Mouse (Mus musculus) liver, adult 2 months (tissue): Measurements from ENCODE around the gene Grap.

Experiments
- CTCF ChIP-seq: fragments of 200-500 bp; IDR thresholded peaks from 2 replicates; pipeline ENCODE4 v1.5.1; 2011; ENCODE audit warnings: low read depth, low read length, control low read depth
- POLR2A ChIP-seq: fragments of 200-500 bp; IDR thresholded peaks from 2 replicates; pipeline ENCODE4 v1.6.1; 2011; ENCODE audit warnings: low read length, control low read depth; ENCODE audit not compliant: insufficient read depth; ENCODE audit errors: extremely low read depth

DNA sequence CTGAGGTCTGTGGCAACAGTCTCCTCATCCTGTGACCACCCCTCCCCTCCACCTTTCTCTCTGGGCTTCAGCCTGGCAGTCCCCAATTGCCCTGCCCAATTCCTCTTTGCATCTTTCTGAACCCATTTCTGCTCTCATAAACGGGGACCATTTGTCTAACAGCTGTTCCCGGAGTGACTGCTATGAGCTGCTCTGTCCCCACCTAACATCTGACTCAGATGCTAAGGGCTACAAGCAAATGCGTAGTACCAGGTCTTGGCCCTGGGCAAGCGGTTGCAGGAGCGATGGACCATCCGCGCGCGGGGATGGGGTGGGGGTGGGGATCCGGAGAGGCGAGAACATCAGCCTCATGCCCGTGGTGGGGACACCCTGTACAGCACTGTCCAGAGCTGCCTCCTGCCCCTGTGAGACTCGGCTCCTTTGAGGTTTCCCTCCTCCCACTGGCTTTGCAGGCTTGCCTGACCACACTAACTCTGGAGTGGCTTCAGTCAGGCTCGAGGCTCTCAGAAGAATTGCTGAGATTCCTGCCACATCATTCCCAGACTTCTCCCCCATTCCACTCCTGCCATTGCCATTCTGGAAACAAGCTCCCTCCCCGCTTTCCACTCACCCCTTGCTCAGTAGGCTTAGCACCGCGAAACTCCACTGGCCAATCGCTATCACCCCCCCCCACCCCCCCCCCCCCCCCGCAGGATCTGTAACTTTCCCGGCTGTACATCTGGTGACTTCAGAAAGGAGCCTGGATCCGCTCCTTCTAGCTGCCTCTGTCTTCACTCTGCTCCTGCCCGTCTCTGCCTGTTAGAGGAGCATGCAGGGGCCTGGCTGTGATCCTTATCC, 37.2 kb upstream of the Grap start:
- TF ChIP-seq CTCF, result no peak
- TF ChIP-seq POLR2A, result no peak
